Mouse (Mus musculus) thymus, adult 2 months (tissue): ENCODE measurements around the gene Sstr3.

ENCODE experiments used
- CTCF ChIP-seq: fragments of 200-500 bp; IDR thresholded peaks from 2 replicates; pipeline ENCODE4 v1.5.1; 2012; ENCODE audit warnings: mild to moderate bottlenecking, control low read depth, low read length, moderate library complexity, borderline replicate concordance; ENCODE audit not compliant: control insufficient read depth, poor library complexity, insufficient read depth; ENCODE audit errors: extremely low read depth
- POLR2A ChIP-seq: fragments of 200-500 bp; IDR thresholded peaks from 2 replicates; pipeline ENCODE4 v1.6.1; 2012; ENCODE audit warnings: mild to moderate bottlenecking, low read length, control low read depth, moderate library complexity; ENCODE audit not compliant: control insufficient read depth, poor library complexity, insufficient read depth; ENCODE audit errors: extremely low read depth

DNA sequence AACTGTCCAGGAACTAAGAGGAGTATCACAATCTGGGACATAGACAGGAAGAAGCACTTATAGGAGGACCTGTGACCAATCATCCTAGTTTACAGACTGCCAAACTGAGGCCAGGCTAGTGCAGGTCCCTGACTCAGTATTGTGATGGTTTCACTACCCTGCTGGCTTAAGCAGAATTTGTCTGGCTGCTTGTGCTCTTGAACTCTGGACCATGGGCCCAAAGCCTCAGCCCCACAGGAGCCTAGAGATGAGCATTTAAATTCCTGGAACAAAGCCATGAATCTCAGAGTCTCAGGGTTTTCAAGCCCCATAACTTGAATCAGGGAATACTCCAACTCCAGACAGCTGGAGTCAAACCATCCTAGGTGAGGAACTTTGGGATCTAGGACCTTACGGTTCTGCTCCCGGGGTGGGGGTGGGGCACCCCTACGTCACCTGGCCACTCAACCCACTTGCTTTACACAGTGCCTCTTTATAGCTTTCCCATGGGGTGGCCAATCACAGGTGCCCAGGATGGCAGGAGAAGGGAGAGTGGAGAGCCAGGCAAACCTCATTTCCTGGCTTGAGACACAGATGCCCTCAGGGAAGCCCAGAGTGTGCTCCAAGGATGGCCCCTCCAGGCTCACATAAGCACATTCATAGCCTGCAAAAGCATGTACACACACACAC, 2.3 kb downstream of the Sstr3 start:
- TF ChIP-seq POLR2A, result no peak
- no peak for TF ChIP-seq CTCF
